Comparison of ENCODE assay signal across 27 mouse cellular contexts in genomic region chr15:100179685-100180084, GRCm38 (mm10). TPM values are rescaled to one million over a fixed set of nuclear protein-coding genes. Genes with fewer than 3 reads are reported as not detected.
DNase-seq lines count a peak whose midpoint lies in the region; ATAC-seq and TF ChIP-seq lines count a peak whose summit lies in the region.
"Had no signal": no experiment of that assay in that cellular context is flagged by ENCODE, and none has a peak within 500 bp of the region (broad histone marks: within the 10 kb centered on the region; RNA-seq: fewer than 3 reads in every experiment).

No protein-coding gene starts in this region.

- DNase-seq in forebrain, postnatal 0 days = no peak
- no peak for DNase-seq in left cerebral cortex, adult 2 months (ENCODE audit: extremely low spot score in 1 of 2, low spot score in 2 of 2)
- DNase-seq in left cerebral cortex, adult 18-20 months (ENCODE audit: low spot score in 2 of 2) = no peak
- peak; percentile 42 for DNase-seq in naive thymus-derived CD4-positive, alpha-beta T cell, adult 2 months (ENCODE audit: low read depth)
- no peak for DNase-seq in thymus, postnatal 4 days
- no peak for DNase-seq in limb, embryonic 10.5 days (ENCODE audit: low spot score)
- DNase-seq: adrenal gland, postnatal 36 days; gastrocnemius, postnatal 10 days; heart, adult 11 months; heart, postnatal 14 days; kidney, adult 9 months; kidney, postnatal 25 days; layer of hippocampus, adult 9-11 months; liver; lung, postnatal 36 days; right cerebral cortex, postnatal 14 days had no signal

- no peaks in the 10 kb centered on the region for H3K4me1 ChIP-seq in forebrain, postnatal 0 days (ENCODE audit: insufficient read depth)
- H3K4me1 ChIP-seq in forebrain, embryonic 13.5 days = no peaks in the 10 kb centered on the region
- H3K4me1 ChIP-seq in cortical plate, adult 2 months (ENCODE audit: control insufficient read depth, insufficient read depth, low read length) = peaks cover 3% of the 10 kb centered on the region; the same call in 1 of the 2 replicates
- H3K4me1 ChIP-seq in limb, embryonic 10.5 days = no peaks in the 10 kb centered on the region
- H3K4me1 ChIP-seq: embryonic facial prominence, embryonic 13.5 days; forebrain, embryonic 12.5 days; hindbrain, embryonic 12.5 days; liver, embryonic 15.5 days; lung, embryonic 15.5 days; midbrain, embryonic 12.5 days had no signal

- no peak for TF ChIP-seq POLR2A in cortical plate, adult 2 months (IDR thresholded peaks at IDR 0.05; ENCODE audit: extremely low read depth, insufficient read depth, low read length)

- TF ChIP-seq CTCF in forebrain, postnatal 0 days (IDR thresholded peaks at IDR 0.05; ENCODE audit: low read depth) = no peak
- TF ChIP-seq CTCF in left cerebral cortex, adult 2 months (IDR thresholded peaks at IDR 0.05) = no peak
- TF ChIP-seq CTCF in cortical plate, adult 2 months (IDR thresholded peaks at IDR 0.05; ENCODE audit: extremely low read depth, insufficient read depth, low read length) = no peak

- H3K4me3 ChIP-seq in forebrain, postnatal 0 days (ENCODE audit: low read depth, low read length) = no peak overlapping the region
- no peak overlapping the region for H3K4me3 ChIP-seq in forebrain, embryonic 13.5 days
- no peak overlapping the region for H3K4me3 ChIP-seq in left cerebral cortex, adult 2 months
- H3K4me3 ChIP-seq in cortical plate, adult 2 months (ENCODE audit: insufficient read depth, low read length) = no peak overlapping the region
- H3K4me3 ChIP-seq in limb, embryonic 10.5 days = no peak overlapping the region
- H3K4me3 ChIP-seq: embryonic facial prominence, embryonic 13.5 days; erythroblast, embryonic 14.5 days; forebrain, embryonic 12.5 days; heart, embryonic 13.5 days; hindbrain, embryonic 12.5 days; liver, embryonic 15.5 days; lung, embryonic 15.5 days; midbrain, embryonic 12.5 days had no signal

- no peaks in the 10 kb centered on the region for H3K27me3 ChIP-seq in forebrain, postnatal 0 days (ENCODE audit: insufficient read depth, low read length)
- no peaks in the 10 kb centered on the region for H3K27me3 ChIP-seq in forebrain, embryonic 13.5 days
- H3K27me3 ChIP-seq in limb, embryonic 10.5 days (ENCODE audit: low read depth, poor library complexity, severe bottlenecking) = no peaks in the 10 kb centered on the region
- H3K27me3 ChIP-seq: embryonic facial prominence, embryonic 13.5 days; forebrain, embryonic 12.5 days; heart, embryonic 13.5 days; hindbrain, embryonic 12.5 days; liver, embryonic 15.5 days; lung, embryonic 15.5 days; midbrain, embryonic 12.5 days had no signal

- H3K4me2 ChIP-seq in forebrain, postnatal 0 days (ENCODE audit: low read depth) = no peak overlapping the region
- no peak overlapping the region for H3K4me2 ChIP-seq in forebrain, embryonic 13.5 days
- H3K4me2 ChIP-seq: embryonic facial prominence, embryonic 13.5 days; forebrain, embryonic 12.5 days; heart, embryonic 13.5 days; hindbrain, embryonic 12.5 days; liver, embryonic 15.5 days; lung, embryonic 15.5 days; midbrain, embryonic 12.5 days had no signal

- H3K9ac ChIP-seq in forebrain, postnatal 0 days = no peak overlapping the region
- no peak overlapping the region for H3K9ac ChIP-seq in forebrain, embryonic 13.5 days
- H3K9ac ChIP-seq: embryonic facial prominence, embryonic 13.5 days; forebrain, embryonic 12.5 days; heart, embryonic 13.5 days; hindbrain, embryonic 12.5 days; liver, embryonic 15.5 days; lung, embryonic 15.5 days; midbrain, embryonic 12.5 days had no signal

- H3K27ac ChIP-seq in forebrain, postnatal 0 days (ENCODE audit: low read depth, low read length) = no peak overlapping the region
- no peak overlapping the region for H3K27ac ChIP-seq in forebrain, embryonic 13.5 days
- peak overlapping the region; percentile 66 for H3K27ac ChIP-seq in left cerebral cortex, adult 2 months
- 0 out of 2 replicates have a peak overlapping the region, but pooled peaks have one; percentile 2 for H3K27ac ChIP-seq in cortical plate, adult 2 months (ENCODE audit: insufficient read depth, low read length)
- no peak overlapping the region for H3K27ac ChIP-seq in limb, embryonic 10.5 days
- H3K27ac ChIP-seq: embryonic facial prominence, embryonic 13.5 days; forebrain, embryonic 12.5 days; heart, embryonic 13.5 days; hindbrain, embryonic 12.5 days; liver, embryonic 15.5 days; lung, embryonic 15.5 days; midbrain, embryonic 12.5 days had no signal

- 86% methylated on average over 6 of the region's 6 CpGs for WGBS in forebrain, postnatal 0 days
- 97% methylated on average over 6 of the region's 6 CpGs for WGBS in forebrain, embryonic 13.5 days
- WGBS in limb, embryonic 10.5 days = 90% methylated on average over 6 of the region's 6 CpGs

- H3K9me3 ChIP-seq in forebrain, postnatal 0 days (ENCODE audit: low read length) = no peaks in the 10 kb centered on the region
- H3K9me3 ChIP-seq in forebrain, embryonic 13.5 days (replicated peaks) = no peaks in the 10 kb centered on the region
- no peaks in the 10 kb centered on the region for H3K9me3 ChIP-seq in limb, embryonic 10.5 days (replicated peaks)
- H3K9me3 ChIP-seq: embryonic facial prominence, embryonic 13.5 days; forebrain, embryonic 12.5 days; heart, embryonic 13.5 days; hindbrain, embryonic 12.5 days; liver, embryonic 15.5 days; lung, embryonic 15.5 days; midbrain, embryonic 12.5 days had no signal

- intact Hi-C loops in left cerebral cortex, adult 2 months (cut with DNase I) = no loop called here

- ATAC-seq in forebrain, postnatal 0 days = peak; percentile 12; the same call in 1 of the 2 replicates
- no peak for ATAC-seq in forebrain, embryonic 13.5 days
- ATAC-seq: intestine, embryonic 16.5 days had no signal

- peaks cover 69% of the 10 kb centered on the region for H3K36me3 ChIP-seq in forebrain, postnatal 0 days (ENCODE audit: insufficient read depth)
- peaks cover 86% of the 10 kb centered on the region for H3K36me3 ChIP-seq in forebrain, embryonic 13.5 days (ENCODE audit: poor library complexity, severe bottlenecking)
- H3K36me3 ChIP-seq in limb, embryonic 10.5 days = peaks cover 87% of the 10 kb centered on the region

RNA-seq across cellular contexts. Expression of gene Atf1, which starts 47.9 kb away (rescaled TPM):
- 5.4 and 5.6 TPM in 2 replicates for total RNA-seq in forebrain, postnatal 0 days (2014; rRNA removed)
- 4.6 and 9.2 TPM in 2 replicates for polyA plus RNA-seq in forebrain, postnatal 0 days (2015; fragmentation: Nextera tagmentation; extraction: Ambion mirVana)
- polyA plus RNA-seq in forebrain, embryonic 13.5 days (2015; fragmentation: Nextera tagmentation; extraction: Ambion mirVana) = 25.8 and 27.8 TPM in 2 replicates
- 10 to 100 TPM; 19.9 to 27.8 TPM for total RNA-seq in left cerebral cortex, adult 2 months (2021)
- 10 to 100 TPM; 20.8 to 25.4 TPM for total RNA-seq in left cerebral cortex, adult 18-20 months (2021)
- polyA plus RNA-seq in cortical plate, adult 2 months (2012; rRNA removed) = 13.4 and 14.3 TPM in 2 replicates
- polyA plus RNA-seq in limb, embryonic 10.5 days (2016; fragmentation: Nextera tagmentation; extraction: Ambion mirVana) = 42.5 and 43.0 TPM in 2 replicates

Comparison
In these comparisons a context has a peak if more than half of its experiments do, and no peak if none do; other contexts are left out.
1. H3K27ac ChIP-seq: peak in left cerebral cortex, adult 2 months (single experiment) and cortical plate, adult 2 months (single experiment); none in forebrain, postnatal 0 days (single experiment), forebrain, embryonic 13.5 days (single experiment) and limb, embryonic 10.5 days (single experiment).